Mouse (Mus musculus): ENCODE measurements at regions not wholly inside any gene's neighbourhood (a gene's known extent, or its start where the extent isn't known, plus 50 kb on each side); places are given as distances from the start of the nearest gene placed in this dataset.

DNA sequence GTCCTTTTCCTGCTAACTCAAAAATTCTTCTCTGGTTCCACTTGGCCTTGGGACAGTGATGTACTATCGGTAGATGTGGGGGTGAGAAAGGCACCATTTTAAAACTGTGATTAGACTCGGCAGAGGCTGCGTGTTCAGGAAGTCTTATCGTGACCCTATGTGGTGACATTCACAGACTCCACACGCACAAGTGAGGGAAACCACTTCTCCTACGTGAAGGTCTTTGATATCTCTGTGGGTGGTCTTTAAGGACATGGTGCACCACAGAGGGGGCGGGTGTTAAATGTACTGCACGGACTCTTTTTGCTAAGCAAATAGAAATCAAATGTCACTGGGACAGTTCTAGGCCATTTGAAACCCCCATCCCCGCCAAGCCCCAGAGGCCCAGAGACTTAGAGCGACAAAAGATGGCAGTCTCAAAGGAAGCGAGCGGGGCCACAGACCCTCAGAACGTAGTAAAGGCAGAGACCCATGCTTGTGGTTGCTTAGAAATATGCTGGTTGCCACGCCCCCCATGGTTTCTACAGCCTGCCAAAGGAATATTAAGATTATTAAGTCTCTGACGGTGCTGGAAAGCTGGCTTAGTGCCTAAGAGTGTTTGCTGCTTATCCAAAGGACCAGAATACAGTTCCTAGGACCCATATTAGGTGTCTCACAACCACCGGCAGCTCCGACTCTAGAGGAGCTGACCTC, 73.6 kb upstream of the Slc45a1 start:
- no peak for DNase-seq (ENCODE audit: low spot score in 2 of 2)

DNA sequence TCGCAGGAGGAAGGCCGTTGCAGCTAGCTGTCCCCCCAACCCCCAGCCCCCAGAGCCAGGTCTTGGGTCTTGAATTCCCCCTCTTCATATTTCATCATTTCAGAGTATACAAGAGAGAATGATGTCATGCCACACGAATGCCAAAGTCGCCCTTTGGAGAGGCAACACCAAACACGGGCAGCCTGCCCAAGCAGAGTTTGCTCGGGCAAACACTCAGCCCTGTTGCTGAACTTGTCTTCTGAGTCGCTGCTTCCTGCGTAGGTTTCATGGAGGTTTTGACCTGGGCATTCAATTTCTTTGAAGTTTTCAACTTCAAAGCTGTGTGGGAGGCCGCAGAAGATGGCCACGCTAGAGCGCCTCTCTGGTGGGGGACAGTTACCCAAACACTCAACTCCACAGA, 72.8 kb upstream of the Slc45a1 start:
- DNase-seq (ENCODE audit: low spot score in 2 of 2) = no peak

DNA sequence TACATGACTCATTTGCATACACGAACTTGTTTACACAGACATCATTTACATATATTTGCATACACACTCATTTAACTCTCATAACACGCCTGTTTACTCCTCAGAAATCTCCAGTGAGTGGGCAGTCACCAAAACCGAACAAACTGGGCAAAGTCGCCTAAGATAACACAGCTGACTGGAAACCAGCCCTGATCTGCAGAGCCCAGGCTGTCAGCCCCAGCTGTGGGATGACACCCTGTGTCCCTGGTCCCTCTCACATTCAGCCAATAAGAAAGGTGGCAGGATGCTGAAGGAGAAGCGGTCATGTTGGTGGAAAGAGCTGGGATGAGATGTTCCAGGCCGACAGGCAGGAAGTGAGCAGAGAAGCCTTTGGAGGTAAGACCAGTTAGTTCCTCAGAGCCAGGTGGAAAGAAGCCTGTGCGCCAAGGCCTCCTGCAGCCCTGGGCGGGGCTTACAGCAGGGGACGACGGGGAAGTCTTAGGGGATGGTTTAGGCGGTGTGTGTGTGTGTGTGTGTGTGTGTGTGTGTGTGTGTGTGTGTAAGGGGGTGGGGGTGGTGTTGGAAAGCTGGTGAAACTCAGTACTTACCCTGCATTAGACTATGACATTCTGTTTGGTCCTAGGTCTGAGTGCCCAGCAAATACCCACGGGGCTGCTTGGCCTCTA, 69.8 kb upstream of the Slc45a1 start:
- no peak for DNase-seq (ENCODE audit: low spot score in 2 of 2)

DNA sequence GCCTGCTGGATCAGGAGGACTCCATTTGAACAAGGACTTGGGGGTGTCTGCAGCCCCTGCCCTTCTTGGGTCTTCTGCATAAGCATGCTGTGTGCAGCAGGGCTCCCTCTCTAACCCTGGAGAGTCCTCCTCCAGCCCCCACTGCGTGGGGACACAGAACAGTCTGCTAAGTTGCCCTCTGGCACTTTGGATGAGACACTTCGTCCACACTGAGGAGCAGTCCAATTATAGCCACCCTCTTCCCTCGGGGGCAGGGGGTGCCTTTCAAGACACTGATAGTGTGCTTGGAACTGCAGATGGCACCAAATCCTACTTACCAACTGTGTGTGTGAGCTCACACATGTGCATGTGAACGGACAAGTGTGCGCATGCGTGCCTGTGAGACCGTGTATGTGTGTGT, 65.9 kb upstream of the Slc45a1 start:
- no peak for DNase-seq (ENCODE audit: low spot score in 2 of 2)

DNA sequence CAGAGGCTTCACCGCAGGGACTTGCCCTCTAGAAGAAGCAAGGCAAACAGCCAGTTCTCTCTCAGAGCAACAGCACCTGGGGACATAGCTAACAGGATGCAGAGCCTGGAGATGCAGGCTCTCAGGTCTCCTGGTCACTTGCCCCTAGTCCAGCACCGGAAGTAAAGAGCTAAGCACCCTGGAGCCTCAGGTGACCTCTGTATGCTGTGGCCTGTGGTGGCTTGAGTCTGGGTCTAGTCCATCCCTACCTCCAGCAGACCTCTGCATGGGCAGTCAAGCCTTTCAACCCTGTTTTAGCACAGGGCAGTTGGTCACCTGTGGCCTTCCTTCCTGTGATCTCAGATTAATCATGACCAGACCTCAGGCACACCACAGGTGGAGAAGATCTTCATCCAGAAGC, 63.1 kb upstream of the Slc45a1 start:
- DNase-seq (ENCODE audit: low spot score in 2 of 2) = no peak

DNA sequence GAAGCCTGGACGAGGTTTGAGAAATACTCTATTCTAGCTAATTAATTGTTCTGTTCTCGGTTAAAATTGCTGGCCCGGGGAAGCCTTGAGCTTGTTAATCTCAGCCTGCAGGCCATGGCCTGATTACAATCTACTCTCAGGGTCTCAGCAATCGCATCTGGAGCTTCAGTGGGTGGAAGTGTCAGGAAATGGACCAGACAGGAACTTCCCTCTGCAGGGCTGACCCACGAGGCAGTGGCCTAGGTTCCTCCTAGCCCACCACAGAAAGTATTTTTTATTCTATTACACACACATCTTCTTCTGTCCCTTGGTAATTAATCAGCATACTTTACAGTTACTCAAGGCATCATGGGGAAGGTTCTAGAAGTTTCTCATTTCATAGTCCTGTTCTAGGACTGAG, 61.3 kb upstream of the Slc45a1 start:
- DNase-seq (ENCODE audit: low spot score in 2 of 2) = no peak

DNA sequence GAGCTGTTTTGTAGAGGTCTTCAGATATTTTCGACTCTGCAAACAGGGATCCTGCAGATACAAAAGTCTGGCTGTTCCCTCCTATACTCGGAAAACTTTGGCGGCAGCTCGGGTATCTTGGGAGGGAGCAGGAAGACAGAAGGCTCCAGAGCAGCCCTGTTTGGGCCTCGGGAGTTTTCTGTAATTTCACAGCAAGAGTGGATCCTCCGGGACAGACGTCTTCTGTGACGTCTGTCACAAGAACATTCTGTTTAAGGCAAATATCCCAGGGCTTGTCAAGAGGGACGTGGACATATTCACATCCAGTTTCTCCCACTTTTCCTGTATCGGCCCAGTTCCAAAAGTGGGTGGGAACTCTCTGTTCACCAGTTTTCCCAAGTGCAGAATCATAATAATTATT, 60.9 kb upstream of the Slc45a1 start:
- no peak for DNase-seq (ENCODE audit: low spot score in 2 of 2)

DNA sequence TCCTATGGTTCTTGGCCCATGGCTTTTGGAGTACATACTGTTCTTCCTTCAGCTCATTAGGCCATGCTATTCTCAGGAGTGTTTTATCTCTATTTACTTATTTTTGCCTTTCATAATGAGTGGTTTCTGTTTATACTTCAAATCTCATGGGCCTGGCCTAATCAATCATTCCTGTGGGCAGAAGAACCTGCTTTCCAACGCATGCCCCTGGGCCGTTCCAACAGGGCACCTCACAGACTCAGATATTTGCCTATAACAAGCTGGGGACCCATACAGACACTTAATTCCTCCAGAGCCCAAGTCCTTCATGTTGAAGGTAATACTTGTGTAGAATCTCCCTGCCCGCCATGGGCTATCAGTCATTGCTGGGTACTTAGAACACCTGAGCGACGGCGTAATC, 59.7 kb upstream of the Slc45a1 start:
- no peak for DNase-seq (ENCODE audit: low spot score in 2 of 2)

DNA sequence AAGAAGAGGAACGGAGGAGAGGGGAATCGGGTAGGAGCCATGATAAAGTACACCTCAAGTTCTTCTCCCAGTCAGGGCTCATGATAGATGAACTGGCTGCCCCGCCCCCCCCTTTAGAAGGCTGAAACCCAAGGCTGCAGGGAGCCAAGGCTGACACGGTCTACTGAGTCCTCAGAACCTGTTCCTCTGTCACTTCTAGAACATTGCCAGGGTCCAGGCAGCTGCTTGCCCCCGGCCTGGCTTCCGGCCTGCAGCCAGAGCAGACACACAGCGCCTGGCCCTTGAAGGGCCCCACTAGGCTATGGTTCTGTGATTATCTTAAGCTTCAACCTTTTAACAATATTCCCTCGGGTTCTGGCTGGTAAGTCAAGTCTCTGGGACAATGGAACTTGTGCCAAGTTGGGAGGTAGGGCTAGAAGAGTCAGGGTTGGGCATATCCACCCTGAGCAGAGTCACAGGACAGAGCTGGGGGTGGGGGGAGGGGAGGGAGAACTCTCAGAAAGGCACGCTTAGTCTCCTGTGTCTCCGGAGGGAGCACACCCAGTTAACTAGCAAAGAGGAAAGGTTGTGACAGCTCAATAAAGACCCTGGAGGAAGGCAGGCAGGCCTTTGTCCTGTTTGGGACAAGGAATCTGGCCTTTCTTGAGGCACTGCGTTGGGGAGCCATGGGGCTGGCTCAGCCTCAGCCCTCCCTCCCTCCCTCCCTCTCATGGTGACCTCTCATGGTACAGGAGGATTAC, 57.6 kb upstream of the Slc45a1 start:
- no peak for DNase-seq (ENCODE audit: low spot score in 2 of 2)

DNA sequence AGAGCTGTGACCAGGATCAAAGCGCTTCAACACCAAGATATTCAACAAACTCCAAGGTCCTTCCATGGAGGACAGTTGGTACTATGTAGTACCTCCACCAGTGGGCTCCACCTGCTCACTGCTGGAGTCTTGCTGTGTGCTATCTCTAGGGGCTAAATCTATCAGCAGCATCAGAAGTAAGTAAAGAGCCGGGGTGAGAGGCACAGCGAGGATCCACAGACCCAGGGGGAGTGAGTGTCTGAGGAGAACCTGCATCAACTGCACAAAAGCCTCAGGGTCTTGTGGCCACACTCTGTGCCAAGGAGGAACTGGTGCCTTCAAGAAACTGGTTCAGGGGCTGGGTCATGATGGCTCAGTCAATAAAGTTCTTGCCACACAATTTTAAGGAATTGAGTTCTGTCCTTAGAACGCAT, 56.6 kb upstream of the Slc45a1 start:
- no peak for DNase-seq (ENCODE audit: low spot score in 2 of 2)

DNA sequence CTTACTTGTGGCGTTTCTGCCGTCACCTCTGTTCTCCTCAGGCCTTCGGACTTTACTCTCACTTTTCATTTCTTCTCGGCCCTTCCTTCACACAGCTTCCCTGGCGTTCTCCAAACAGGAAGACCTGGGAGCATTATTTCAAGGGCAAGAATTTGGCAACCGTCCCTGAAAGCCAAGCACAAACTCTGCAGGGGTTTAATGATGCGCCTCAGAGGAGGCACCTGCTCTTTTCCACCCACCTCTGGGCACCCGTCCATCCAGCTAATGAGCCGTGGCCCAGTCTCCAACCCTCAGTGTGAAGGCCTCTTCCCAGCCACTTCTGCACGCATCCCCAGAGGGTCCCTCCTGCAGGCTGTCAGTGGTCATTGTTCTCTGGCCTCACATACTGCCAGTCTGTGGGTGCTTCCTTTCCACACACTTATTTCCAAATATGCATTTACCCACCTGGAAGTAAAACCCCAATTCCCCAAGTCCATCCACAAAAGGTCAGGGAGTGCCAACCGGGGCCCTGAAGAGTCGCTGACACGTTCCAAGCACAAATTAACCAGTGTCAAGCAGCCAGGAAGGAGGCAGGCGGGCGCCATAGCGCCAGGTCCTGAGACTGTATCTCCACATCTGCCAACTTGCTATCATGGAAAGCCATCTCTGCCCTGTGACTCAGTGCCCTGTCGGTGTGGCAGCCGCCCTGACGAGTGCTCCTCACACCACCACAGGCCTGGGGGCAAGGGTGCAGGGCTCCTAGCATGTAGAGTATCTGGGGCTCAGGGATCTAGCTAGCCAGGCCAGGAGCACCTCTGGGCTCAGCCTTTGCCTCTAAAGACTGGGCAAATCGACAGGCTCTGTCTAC, 56.0 kb upstream of the Slc45a1 start:
- DNase-seq (ENCODE audit: low spot score in 2 of 2) = no peak

DNA sequence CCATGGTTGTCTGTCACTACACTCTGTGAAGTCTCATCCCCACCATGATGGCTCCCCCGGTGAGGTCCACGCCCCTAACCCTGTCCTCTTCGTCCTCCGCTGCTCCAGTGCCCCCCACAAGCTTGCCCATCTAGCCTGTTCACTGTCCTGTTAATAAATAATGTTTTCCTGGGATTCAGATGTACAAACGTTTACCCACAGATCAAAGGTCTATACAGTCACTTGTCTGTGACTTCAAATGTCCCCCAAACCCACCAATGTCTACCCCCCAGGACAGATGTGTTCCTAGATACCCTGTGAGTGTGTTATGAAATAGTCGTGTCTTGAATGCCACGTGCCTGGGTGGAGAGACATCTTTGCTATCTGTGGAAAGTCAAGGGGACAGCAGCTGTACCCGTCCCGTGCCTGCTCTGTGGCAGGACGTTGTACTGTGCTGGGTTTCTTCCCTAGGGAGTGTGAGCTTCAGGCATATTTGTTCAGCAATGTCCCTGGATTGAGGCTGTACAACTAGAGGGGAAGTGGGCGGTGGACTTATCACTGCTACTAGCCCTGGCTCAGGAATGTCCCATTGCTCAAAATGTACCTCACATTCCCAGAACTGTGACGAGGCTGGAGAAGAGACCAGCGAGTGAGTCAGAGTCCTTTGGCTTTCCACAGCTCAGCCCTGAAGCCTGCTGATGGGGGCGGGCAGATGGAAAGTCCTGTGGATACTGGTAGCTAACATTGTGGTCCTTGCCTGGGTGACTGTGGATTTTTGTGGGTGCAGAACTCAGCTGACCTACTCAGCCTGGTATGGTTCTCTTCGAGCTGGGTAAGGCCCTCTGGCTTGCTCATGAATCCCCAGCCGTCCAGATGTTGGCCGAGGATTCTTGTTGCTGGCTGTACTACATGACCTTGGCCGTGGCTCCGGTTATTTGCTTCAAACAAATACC, 55.1 kb upstream of the Slc45a1 start:
- no peak for DNase-seq (ENCODE audit: low spot score in 2 of 2)

DNA sequence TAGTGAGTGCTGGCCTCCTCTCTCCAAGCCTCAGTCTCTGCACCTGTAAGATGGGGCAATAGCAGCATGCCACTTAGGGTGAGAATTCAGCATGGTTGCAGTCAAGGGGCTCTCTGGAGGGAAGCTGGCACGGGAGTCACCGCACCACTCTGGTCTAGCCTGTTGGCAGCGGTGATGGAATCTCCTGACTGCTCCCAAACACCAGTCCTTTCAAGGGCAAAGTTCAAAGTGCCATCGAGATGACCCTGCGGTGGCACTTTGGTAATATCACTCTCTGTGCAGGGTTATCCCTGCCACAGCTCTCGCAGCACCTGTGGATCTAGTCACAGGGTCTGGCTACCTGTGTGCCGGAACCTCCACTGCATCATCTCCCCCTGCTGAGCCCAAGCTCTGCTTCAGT, 54.3 kb upstream of the Slc45a1 start:
- no peak for DNase-seq (ENCODE audit: low spot score in 2 of 2)

DNA sequence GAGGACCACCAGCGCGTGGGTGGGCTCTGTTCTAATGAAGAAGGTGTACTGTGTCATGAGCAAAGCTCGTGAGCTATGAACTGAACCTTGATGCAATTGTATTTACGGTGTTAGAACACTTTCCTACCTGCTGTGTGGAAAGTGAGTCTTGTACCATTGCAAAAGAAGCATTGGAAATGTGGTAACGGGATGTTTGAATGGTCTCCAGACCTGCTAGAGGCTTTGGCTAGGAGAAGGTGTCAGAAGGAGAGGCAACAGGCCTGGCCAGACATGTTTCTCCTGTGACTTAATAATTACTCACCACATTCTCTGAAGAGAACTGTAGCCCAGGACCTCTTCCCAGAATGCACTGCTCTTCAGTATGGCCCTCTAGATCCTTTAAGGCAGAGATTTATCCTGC, 51.3 kb upstream of the Slc45a1 start:
- DNase-seq (ENCODE audit: low spot score in 2 of 2) = no peak
